Mouse (Mus musculus) lung, embryonic 16.5 days (tissue): Measurements from ENCODE around the gene Cacng8. TPM values are rescaled to one million over a fixed set of nuclear protein-coding genes. Genes with fewer than 3 reads are reported as not detected.

Source experiments
- ATAC-seq: fragments of 200-750 bp; cut with Nextera tagmentation; 2 replicates; pipeline ENCODE4 v1.8.0; 2017; ENCODE audit warnings: low read depth, mild to moderate bottlenecking, moderate library complexity
- H3K27ac ChIP-seq: fragments of 300-500 bp; sonication (generic); 2 replicates; pipeline ENCODE4 v1.5.1; 2014; ENCODE audit warnings: mild to moderate bottlenecking, control low read depth, low read length
- H3K27me3 ChIP-seq: fragments of 300-500 bp; sonication (generic); 2 replicates; pipeline ENCODE4 v1.6.1; 2014; ENCODE audit warnings: low read depth, low read length, mixed read lengths; ENCODE audit not compliant: control insufficient read depth, insufficient read depth
- H3K36me3 ChIP-seq: fragments of 300-500 bp; sonication (generic); 2 replicates; pipeline ENCODE4 v1.6.1; 2014; ENCODE audit warnings: low read length; ENCODE audit not compliant: control insufficient read depth, insufficient read depth
- H3K4me1 ChIP-seq: fragments of 300-500 bp; sonication (generic); replicated peaks from 2 replicates; pipeline ENCODE4 v1.6.1; 2014; ENCODE audit warnings: low read length, mixed read lengths; ENCODE audit not compliant: control insufficient read depth, insufficient read depth
- H3K4me2 ChIP-seq: fragments of 300-500 bp; sonication (generic); 2 replicates; pipeline ENCODE4 v1.6.1; 2014; ENCODE audit warnings: low read depth, low read length, control low read depth
- H3K4me3 ChIP-seq: fragments of 300-500 bp; sonication (generic); 2 replicates; pipeline ENCODE4 v1.5.1; 2014; ENCODE audit warnings: mild to moderate bottlenecking, low read length, control low read depth
- H3K9ac ChIP-seq: fragments of 300-500 bp; sonication (generic); 2 replicates; pipeline ENCODE4 v1.6.1; 2014; ENCODE audit warnings: low read length, control low read depth
- H3K9me3 ChIP-seq: fragments of 300-500 bp; sonication (generic); 2 replicates; pipeline ENCODE4 v1.6.1; 2016; ENCODE audit warnings: low read length; ENCODE audit not compliant: control insufficient read depth
- WGBS: fragments of 180-500 bp; shearing (Covaris S2); extraction: QIAGEN DNeasy Blood & Tissue Kit; methylation state at CpG from one replicate; pipeline ENCODE4 v1.1.7; 2014; 5-methylcytosine and 5-hydroxymethylcytosine counted together
- polyA plus RNA-seq: library from polyadenylated mRNA; unstranded; fragments of >200 nt; fragmentation: Nextera tagmentation; extraction: Ambion mirVana; gene quantifications from 2 replicates; pipeline ENCODE4 v1.2.1, GENCODE M21; 2015

The Cacng8 gene
- polyA plus RNA-seq, 1 experiment from 2014 or later, result 0.73 TPM

GRCm38 (mm10) chr7:3440526-3440925, 50.0 kb downstream of the Cacng8 start:
- Histone ChIP-seq H3K27ac (no peak overlapping the region), H3K27me3 (no peaks in the 10 kb centered on the region), H3K36me3 (no peaks in the 10 kb centered on the region), H3K4me2 (no peak overlapping the region), H3K4me3 (no peak overlapping the region), H3K4me1 (no peaks in the 10 kb centered on the region), H3K9ac (no peak overlapping the region), H3K9me3 (no peaks in the 10 kb centered on the region)
- no peak for ATAC-seq
- WGBS, result 43% methylated on average over 8 of the region's 8 CpGs

- no peak overlapping the region for H3K9ac ChIP-seq
- H3K9me3 ChIP-seq, result no peaks in the 10 kb centered on the region
- no peaks in the 10 kb centered on the region for H3K36me3 ChIP-seq
- no peak for ATAC-seq
- H3K4me3 ChIP-seq, result no peak overlapping the region
- H3K4me2 ChIP-seq, result no peak overlapping the region
- no peaks in the 10 kb centered on the region for H3K4me1 ChIP-seq
- no peak overlapping the region for H3K27ac ChIP-seq
- no peaks in the 10 kb centered on the region for H3K27me3 ChIP-seq
- 74% methylated on average over 10 of the region's 10 CpGs for WGBS
These were observed 52.1 kb downstream of the Cacng8 start for GRCm38 (mm10) chr7:3442476-3443062.

GRCm38 (mm10) chr7:3444678-3445077, 54.2 kb downstream of the Cacng8 start:
- Histone ChIP-seq H3K9me3 (no peaks in the 10 kb centered on the region), H3K4me2 (no peak overlapping the region), H3K4me3 (no peak overlapping the region), H3K4me1 (no peaks in the 10 kb centered on the region), H3K9ac (no peak overlapping the region), H3K27ac (no peak overlapping the region), H3K36me3 (no peaks in the 10 kb centered on the region), H3K27me3 (no peaks in the 10 kb centered on the region)
- 61% methylated on average over 3 of the region's 3 CpGs for WGBS
- ATAC-seq, result no peak

- Histone ChIP-seq H3K4me3 (no peak overlapping the region), H3K9me3 (no peaks in the 10 kb centered on the region), H3K4me2 (no peak overlapping the region), H3K4me1 (no peaks in the 10 kb centered on the region), H3K36me3 (no peaks in the 10 kb centered on the region), H3K27me3 (no peaks in the 10 kb centered on the region), H3K9ac (no peak overlapping the region), H3K27ac (no peak overlapping the region)
- no peak for ATAC-seq
- 43% methylated on average over 3 of the region's 3 CpGs for WGBS
These were observed 56.1 kb downstream of the Cacng8 start for GRCm38 (mm10) chr7:3446584-3446983.

- no peaks in the 10 kb centered on the region for H3K27me3 ChIP-seq
- no peak overlapping the region for H3K27ac ChIP-seq
- no peaks in the 10 kb centered on the region for H3K36me3 ChIP-seq
- WGBS, result 72% methylated on average over 4 of the region's 4 CpGs
- H3K9me3 ChIP-seq, result no peaks in the 10 kb centered on the region
- H3K4me3 ChIP-seq, result no peak overlapping the region
- no peaks in the 10 kb centered on the region for H3K4me1 ChIP-seq
- no peak overlapping the region for H3K9ac ChIP-seq
- no peak for ATAC-seq
- no peak overlapping the region for H3K4me2 ChIP-seq
These were observed 56.5 kb downstream of the Cacng8 start for GRCm38 (mm10) chr7:3447026-3447425.

- Histone ChIP-seq H3K9ac (no peak overlapping the region), H3K4me3 (no peak overlapping the region), H3K36me3 (no peaks in the 10 kb centered on the region), H3K27me3 (no peaks in the 10 kb centered on the region), H3K27ac (no peak overlapping the region), H3K4me2 (no peak overlapping the region), H3K9me3 (no peaks in the 10 kb centered on the region), H3K4me1 (no peaks in the 10 kb centered on the region)
- ATAC-seq, result 0 out of 2 replicates have a peak, but pooled peaks have one; percentile 49
- 17% methylated on average over 15 of the region's 15 CpGs for WGBS
These were observed 58.4 kb downstream of the Cacng8 start for GRCm38 (mm10) chr7:3448737-3449454.

- Histone ChIP-seq H3K27ac (no peak overlapping the region), H3K36me3 (no peaks in the 10 kb centered on the region), H3K27me3 (no peaks in the 10 kb centered on the region), H3K4me3 (no peak overlapping the region), H3K4me1 (no peaks in the 10 kb centered on the region), H3K9ac (no peak overlapping the region), H3K4me2 (no peak overlapping the region), H3K9me3 (no peaks in the 10 kb centered on the region)
- WGBS, result 43% methylated on average over 5 of the region's 5 CpGs
- ATAC-seq, result no peak
These were observed 60.2 kb downstream of the Cacng8 start for GRCm38 (mm10) chr7:3450671-3451070.

- H3K27me3 ChIP-seq, result no peaks in the 10 kb centered on the region
- H3K36me3 ChIP-seq, result no peaks in the 10 kb centered on the region
- no peak for ATAC-seq
- H3K9me3 ChIP-seq, result no peaks in the 10 kb centered on the region
- H3K4me1 ChIP-seq, result no peaks in the 10 kb centered on the region
- no peak overlapping the region for H3K4me2 ChIP-seq
- H3K27ac ChIP-seq, result no peak overlapping the region
- no peak overlapping the region for H3K4me3 ChIP-seq
- H3K9ac ChIP-seq, result no peak overlapping the region
- WGBS, result 12% methylated on average over 6 of the region's 6 CpGs
These were observed 60.7 kb downstream of the Cacng8 start for GRCm38 (mm10) chr7:3451161-3451560.

GRCm38 (mm10) chr7:3452821-3453485, 62.5 kb downstream of the Cacng8 start:
- no peak overlapping the region for H3K9ac ChIP-seq

More at GRCm38 (mm10) chr7:3452821-3453485, 62.5 kb downstream of the Cacng8 start:
- no peak for ATAC-seq
- Histone ChIP-seq H3K36me3 (no peaks in the 10 kb centered on the region), H3K4me2 (no peak overlapping the region), H3K4me3 (no peak overlapping the region), H3K27me3 (no peaks in the 10 kb centered on the region), H3K27ac (no peak overlapping the region), H3K4me1 (no peaks in the 10 kb centered on the region), H3K9me3 (no peaks in the 10 kb centered on the region)
- WGBS, result 37% methylated on average over 12 of the region's 12 CpGs
